8 mouse cellular contexts compared by ENCODE assay signal in the genomic region with DNA sequence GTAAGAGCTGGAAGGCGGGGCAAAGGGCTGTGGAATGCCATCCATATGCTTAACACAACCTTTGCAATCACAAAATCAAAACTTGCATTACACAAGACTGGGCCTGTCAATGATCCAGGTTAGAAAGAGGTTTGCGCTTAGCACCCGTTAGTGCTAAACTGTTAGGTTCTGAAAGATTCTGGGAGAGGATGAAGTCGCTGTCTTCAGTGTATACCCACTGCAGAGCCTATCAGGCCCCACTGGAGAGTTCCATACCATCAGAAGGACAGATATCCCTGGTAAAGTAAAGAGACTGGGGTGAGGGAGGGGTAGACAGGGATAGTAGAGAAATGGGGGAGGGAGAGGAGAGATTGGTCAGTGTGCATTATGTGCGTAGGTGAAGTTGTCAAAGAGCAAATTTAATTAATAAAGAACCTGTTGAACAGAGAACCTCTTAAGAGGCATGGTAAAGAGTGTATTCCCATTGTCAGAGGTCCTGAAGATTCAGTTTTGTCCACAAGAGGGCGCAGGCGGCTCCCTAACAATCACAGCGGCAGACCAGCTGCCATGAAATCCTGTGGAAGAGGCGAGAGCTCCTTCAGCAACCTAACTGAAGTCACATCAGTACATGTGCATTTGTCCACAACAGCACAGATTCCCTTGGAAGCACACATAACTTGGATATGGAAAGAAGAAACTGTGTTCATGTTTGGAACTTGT. TPM values are rescaled to one million over a fixed set of nuclear protein-coding genes. Genes with fewer than 3 reads are reported as not detected.
DNase-seq lines count a peak whose midpoint lies in the region; ATAC-seq lines count a peak whose summit lies in the region.

No protein-coding gene starts in this region.

- no peaks in the 10 kb centered on the region for H3K4me1 ChIP-seq in forebrain, embryonic 13.5 days

- peak; percentile 87 for ATAC-seq in cerebellum, adult (ENCODE audit: insufficient number of reproducible peaks, low FRiP score, low TSS enrichment)
- ATAC-seq in forebrain, embryonic 13.5 days = peak; percentile 95
- ATAC-seq in neutrophil, adult 5-6 weeks (ENCODE audit: extremely low read depth, insufficient number of reproducible peaks, low FRiP score, poor library complexity, severe bottlenecking) = peak; percentile 79

- intact Hi-C loops in heart, postnatal 14 days (cut with DNase I) = loop anchor here (1.0 to 2.0 kb wide), 2 partner anchors 126 to 239 kb away; no protein-coding TSS in a partner anchor

- H3K4me3 ChIP-seq in forebrain, embryonic 13.5 days = no peak overlapping the region

- no peak overlapping the region for H3K27ac ChIP-seq in forebrain, embryonic 13.5 days

- no peaks in the 10 kb centered on the region for H3K36me3 ChIP-seq in forebrain, embryonic 13.5 days (ENCODE audit: poor library complexity, severe bottlenecking)

- DNase-seq in ES-CJ7 (ENCODE audit: low read depth, low spot score) = peak; percentile 88
- peak; percentile 83 to 90 for DNase-seq in heart, postnatal 14 days
- DNase-seq in kidney, postnatal 36 days = peak; percentile 83 to 92
- peak; percentile 72 to 79 for DNase-seq in lung, adult 18-20 months
- DNase-seq in testis, postnatal 10 days (ENCODE audit: low spot score) = peak; percentile 91

- no peaks in the 10 kb centered on the region for H3K27me3 ChIP-seq in forebrain, embryonic 13.5 days

- H3K4me2 ChIP-seq in forebrain, embryonic 13.5 days = no peak overlapping the region

- 30% methylated on average over 9 of the region's 9 CpGs for WGBS in forebrain, embryonic 13.5 days

- H3K9ac ChIP-seq in forebrain, embryonic 13.5 days = no peak overlapping the region

- H3K9me3 ChIP-seq in forebrain, embryonic 13.5 days (replicated peaks) = no peaks in the 10 kb centered on the region

RNA-seq across cellular contexts. Expression of a gene that starts 13.9 kb away (rescaled TPM):
- polyA plus RNA-seq in forebrain, embryonic 13.5 days (2015; fragmentation: Nextera tagmentation; extraction: Ambion mirVana) = 101 and 102 TPM in 2 replicates
- 10 to 100 TPM; 39.8 to 41.2 TPM for total RNA-seq in heart, postnatal 14 days (2021)
- total RNA-seq in neutrophil, adult 5-6 weeks (2017) = 141 and 148 TPM in 2 replicates
